Mouse (Mus musculus) limb, embryonic 11.5 days (tissue): ENCODE data around the gene Gnat1. TPM values are rescaled to one million over a fixed set of nuclear protein-coding genes. Genes with fewer than 3 reads are reported as not detected.

Experiments
- ATAC-seq: fragments of 200-750 bp; cut with Nextera tagmentation; 2 replicates; pipeline ENCODE4 v1.8.0; 2017; ENCODE audit warnings: low read depth; ENCODE audit not compliant: insufficient number of reproducible peaks, low FRiP score, low TSS enrichment
- DNase-seq: peaks from one replicate; pipeline ENCODE4 v3.0.0-alpha.2; 2015; ENCODE audit warnings: low spot score
- H3K27ac ChIP-seq: fragments of 300-500 bp; sonication (generic); replicated peaks from 2 replicates; pipeline ENCODE4 v1.5.1; 2014; ENCODE audit warnings: low read depth, mild to moderate bottlenecking, low read length
- H3K27me3 ChIP-seq: fragments of 300-500 bp; sonication (generic); 2 replicates; pipeline ENCODE4 v1.6.1; 2014; ENCODE audit warnings: mild to moderate bottlenecking, low read length, mixed read lengths; ENCODE audit not compliant: control insufficient read depth, insufficient read depth
- H3K36me3 ChIP-seq: fragments of 300-500 bp; sonication (generic); 2 replicates; pipeline ENCODE4 v1.6.1; 2014; ENCODE audit warnings: mild to moderate bottlenecking, low read length, moderate library complexity, mixed read lengths; ENCODE audit not compliant: control insufficient read depth, insufficient read depth
- H3K4me1 ChIP-seq: fragments of 300-500 bp; sonication (generic); 2 replicates; pipeline ENCODE4 v1.6.1; 2014; ENCODE audit warnings: low read length, mixed read lengths; ENCODE audit not compliant: control insufficient read depth, insufficient read depth
- H3K4me2 ChIP-seq: fragments of 300-500 bp; sonication (generic); 2 replicates; pipeline ENCODE4 v1.6.1; 2014; ENCODE audit warnings: low read depth, mild to moderate bottlenecking, moderate library complexity; ENCODE audit not compliant: severe bottlenecking
- H3K4me3 ChIP-seq: fragments of 300-500 bp; sonication (generic); 2 replicates; pipeline ENCODE4 v1.5.1; 2014; ENCODE audit warnings: low read depth, low read length
- H3K9ac ChIP-seq: fragments of 300-500 bp; sonication (generic); 2 replicates; pipeline ENCODE4 v1.6.1; 2014; ENCODE audit warnings: mild to moderate bottlenecking, low read length
- H3K9me3 ChIP-seq: fragments of 300-500 bp; sonication (generic); 2 replicates; pipeline ENCODE4 v1.6.1; 2016; ENCODE audit warnings: low read length; ENCODE audit not compliant: control insufficient read depth
- WGBS: fragments of 180-500 bp; shearing (Covaris S2); extraction: QIAGEN DNeasy Blood & Tissue Kit; methylation state at CpG from one replicate; pipeline ENCODE4 v1.1.7; 2014; 5-methylcytosine and 5-hydroxymethylcytosine counted together
- polyA plus RNA-seq: library from polyadenylated mRNA; unstranded; fragments of >200 nt; fragmentation: Nextera tagmentation; extraction: Ambion mirVana; gene quantifications from 2 replicates; pipeline ENCODE4 v1.2.1, GENCODE M21; 2014

Gene Gnat1
- polyA plus RNA-seq, 1 experiment from 2014 or later, result 1.7 TPM

DNA sequence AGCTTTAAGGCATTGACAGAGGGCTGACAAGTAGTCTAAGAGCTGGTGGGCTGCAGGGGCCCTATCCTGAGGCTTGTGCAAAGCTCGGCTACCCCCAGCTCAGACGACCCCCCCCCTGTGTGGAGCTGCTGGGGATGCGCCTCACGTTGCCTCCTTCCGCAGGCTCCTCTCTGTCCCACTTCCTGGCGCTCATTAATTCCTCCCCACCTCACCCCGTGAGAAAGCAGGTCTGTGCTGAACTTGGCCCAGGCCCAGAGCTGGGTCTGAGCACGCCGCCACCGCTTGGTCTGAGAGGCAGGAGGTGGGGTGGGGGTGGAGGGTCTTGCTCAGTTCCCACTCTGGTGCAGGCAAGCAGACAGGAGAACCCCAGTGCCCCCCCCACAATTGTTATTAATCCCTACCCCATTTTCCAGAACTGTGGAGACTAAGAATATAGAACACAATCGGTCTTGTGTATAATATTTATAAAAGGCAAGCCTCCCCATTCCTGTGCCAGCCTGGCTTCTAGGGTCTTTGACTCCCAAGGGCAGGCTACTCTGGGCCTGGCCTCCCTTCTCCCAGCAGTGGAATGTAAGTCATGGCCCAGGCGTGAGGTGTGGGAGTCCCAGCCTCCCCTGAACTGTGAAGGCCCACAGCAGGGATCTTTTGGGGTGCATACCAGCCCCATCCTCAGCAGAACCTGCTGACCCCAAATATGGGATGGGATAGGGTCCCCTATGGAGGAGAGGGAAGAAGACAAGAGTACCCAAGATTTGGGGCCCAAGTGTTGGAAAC is 28.6 kb downstream of the Gnat1 start:
- Histone ChIP-seq H3K9ac (no peak overlapping the region), H3K4me2 (no peak overlapping the region)

GRCm38 (mm10) chr9:107650225-107650624 is 29.3 kb downstream of the Gnat1 start:
- H3K4me3 ChIP-seq, result no peak overlapping the region
- DNase-seq, result no peak
- no peak overlapping the region for H3K27ac ChIP-seq
- no peak overlapping the region for H3K9ac ChIP-seq
- no peaks in the 10 kb centered on the region for H3K9me3 ChIP-seq
- no peak overlapping the region for H3K4me2 ChIP-seq
- H3K36me3 ChIP-seq, result no peaks in the 10 kb centered on the region
- WGBS, result 69% methylated on average over 7 of the region's 7 CpGs
- ATAC-seq, result no peak
- no peaks in the 10 kb centered on the region for H3K27me3 ChIP-seq
- peaks cover 3% of the 10 kb centered on the region; the same call in 1 of the 2 replicates for H3K4me1 ChIP-seq

More for the DNA sequence above, 28.6 kb downstream of the Gnat1 start:
- Histone ChIP-seq H3K36me3 (no peaks in the 10 kb centered on the region), H3K4me1 (no peaks in the 10 kb centered on the region), H3K9me3 (no peaks in the 10 kb centered on the region), H3K4me3 (no peak overlapping the region), H3K27me3 (no peaks in the 10 kb centered on the region), H3K27ac (no peak overlapping the region)
- DNase-seq (no peak), ATAC-seq (0 out of 2 replicates have a peak, but pooled peaks have one; percentile 58)
- 45% methylated on average over 12 of the region's 12 CpGs for WGBS

- Histone ChIP-seq H3K36me3 (no peaks in the 10 kb centered on the region), H3K4me1 (peaks cover 10% of the 10 kb centered on the region; the same call in 1 of the 2 replicates), H3K9ac (no peak overlapping the region), H3K27me3 (no peaks in the 10 kb centered on the region), H3K4me2 (no peak overlapping the region), H3K9me3 (no peaks in the 10 kb centered on the region), H3K4me3 (no peak overlapping the region), H3K27ac (no peak overlapping the region)
- WGBS, result 81% methylated on average over 3 of the region's 3 CpGs
- DNase-seq (no peak), ATAC-seq (no peak)
Observed at GRCm38 (mm10) chr9:107648767-107649166, 30.7 kb downstream of the Gnat1 start.

- no peak overlapping the region for H3K4me3 ChIP-seq
- ATAC-seq (no peak), DNase-seq (no peak)
- H3K4me1 ChIP-seq, result peaks cover 10% of the 10 kb centered on the region; the same call in 1 of the 2 replicates
- no peak overlapping the region for H3K4me2 ChIP-seq
- no peaks in the 10 kb centered on the region for H3K36me3 ChIP-seq
- WGBS, result 81% methylated on average over 6 of the region's 6 CpGs
- no peak overlapping the region for H3K27ac ChIP-seq
- H3K9me3 ChIP-seq, result no peaks in the 10 kb centered on the region
- no peaks in the 10 kb centered on the region for H3K27me3 ChIP-seq
- no peak overlapping the region for H3K9ac ChIP-seq
Observed at GRCm38 (mm10) chr9:107646975-107647374, 32.5 kb downstream of the Gnat1 start.

DNA sequence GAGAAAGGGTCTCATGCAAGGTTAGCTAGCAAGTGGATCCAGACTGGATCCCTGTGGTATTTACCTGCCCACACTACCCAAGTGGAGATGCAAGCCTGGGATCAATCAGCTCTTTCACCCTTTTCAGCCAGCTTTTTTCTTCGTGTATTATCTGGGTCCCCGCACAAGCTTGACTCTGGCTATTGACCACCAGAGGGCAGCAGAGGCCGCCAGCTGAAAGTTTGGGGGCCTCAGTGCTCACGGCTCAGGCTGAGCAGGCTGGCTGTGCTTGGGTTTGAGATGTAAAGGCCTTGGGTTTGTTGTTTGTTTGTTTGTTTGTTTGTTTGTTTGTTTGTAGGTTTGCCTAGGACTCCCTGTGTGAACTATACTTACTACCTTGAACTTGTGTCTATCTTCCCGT is 33.9 kb downstream of the Gnat1 start:
- 14% methylated on average over 5 of the region's 5 CpGs for WGBS
- ATAC-seq, result no peak

DNA sequence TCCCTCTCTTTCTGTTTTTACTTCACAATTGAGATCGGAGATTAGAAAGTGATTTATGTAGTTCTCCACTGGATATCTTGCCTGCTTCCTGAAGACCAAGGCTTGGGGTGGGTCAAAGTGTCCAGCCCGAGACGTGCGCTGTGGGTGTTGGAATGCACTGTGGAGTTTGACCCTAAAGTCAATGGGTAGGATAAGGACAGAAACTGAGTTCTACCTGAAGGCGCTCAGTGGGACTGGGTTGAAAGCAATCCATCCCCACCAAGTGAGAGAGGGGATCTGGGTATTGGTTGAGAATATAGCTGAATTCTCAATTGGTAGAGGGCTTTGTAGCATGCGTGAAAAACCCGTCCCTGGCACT is 34.4 kb downstream of the Gnat1 start:
- Histone ChIP-seq H3K36me3 (no peaks in the 10 kb centered on the region), H3K4me2 (0 out of 2 replicates have a peak overlapping the region, but pooled peaks have one; percentile 15), H3K27ac (no peak overlapping the region), H3K4me1 (peaks cover 10% of the 10 kb centered on the region; the same call in 1 of the 2 replicates), H3K9ac (peak overlapping the region; percentile 55; the same call in 1 of the 2 replicates), H3K27me3 (no peaks in the 10 kb centered on the region), H3K9me3 (no peaks in the 10 kb centered on the region), H3K4me3 (no peak overlapping the region)
- no peak for ATAC-seq
- no peak for DNase-seq
- WGBS, result 48% methylated on average over 7 of the region's 7 CpGs

More for the DNA sequence above, 33.9 kb downstream of the Gnat1 start:
- Histone ChIP-seq H3K9ac (no peak overlapping the region; the same call in 1 of the 2 replicates), H3K27ac (no peak overlapping the region), H3K4me1 (peaks cover 10% of the 10 kb centered on the region; the same call in 1 of the 2 replicates), H3K4me2 (0 out of 2 replicates have a peak overlapping the region, but pooled peaks have one; percentile 15), H3K9me3 (no peaks in the 10 kb centered on the region), H3K36me3 (no peaks in the 10 kb centered on the region), H3K4me3 (no peak overlapping the region), H3K27me3 (no peaks in the 10 kb centered on the region)
- DNase-seq, result peak; percentile 93

- H3K27me3 ChIP-seq, result no peaks in the 10 kb centered on the region
- H3K36me3 ChIP-seq, result no peaks in the 10 kb centered on the region
- WGBS, result 6% methylated on average over 35 of the region's 35 CpGs
- DNase-seq (peak; percentile 97), ATAC-seq (peak; percentile 78)
- H3K4me3 ChIP-seq, result peak overlapping the region; percentile 33
- H3K9ac ChIP-seq, result peak overlapping the region; percentile 58
- peak overlapping the region; percentile 65 for H3K4me2 ChIP-seq
- H3K4me1 ChIP-seq, result peaks cover 10% of the 10 kb centered on the region; the same call in 1 of the 2 replicates
- no peaks in the 10 kb centered on the region for H3K9me3 ChIP-seq
- H3K27ac ChIP-seq, result no peak overlapping the region; the same call in 1 of the 2 replicates
Observed at GRCm38 (mm10) chr9:107644495-107645152, 34.9 kb downstream of the Gnat1 start.

- Histone ChIP-seq H3K9ac (no peak overlapping the region), H3K27me3 (no peaks in the 10 kb centered on the region), H3K9me3 (no peaks in the 10 kb centered on the region), H3K4me3 (peak overlapping the region; percentile 33), H3K4me2 (no peak overlapping the region; the same call in 1 of the 2 replicates), H3K36me3 (no peaks in the 10 kb centered on the region), H3K4me1 (peaks cover 10% of the 10 kb centered on the region; the same call in 1 of the 2 replicates), H3K27ac (no peak overlapping the region)
- 93% methylated on average over 13 of the region's 13 CpGs for whole genome bisulfite sequencing
- ATAC-seq, result no peak
- no peak for DNase-seq
Observed at GRCm38 (mm10) chr9:107643544-107644214, 35.8 kb downstream of the Gnat1 start.
